ENCODE assay signal across 8 mouse cellular contexts in the genomic region with DNA sequence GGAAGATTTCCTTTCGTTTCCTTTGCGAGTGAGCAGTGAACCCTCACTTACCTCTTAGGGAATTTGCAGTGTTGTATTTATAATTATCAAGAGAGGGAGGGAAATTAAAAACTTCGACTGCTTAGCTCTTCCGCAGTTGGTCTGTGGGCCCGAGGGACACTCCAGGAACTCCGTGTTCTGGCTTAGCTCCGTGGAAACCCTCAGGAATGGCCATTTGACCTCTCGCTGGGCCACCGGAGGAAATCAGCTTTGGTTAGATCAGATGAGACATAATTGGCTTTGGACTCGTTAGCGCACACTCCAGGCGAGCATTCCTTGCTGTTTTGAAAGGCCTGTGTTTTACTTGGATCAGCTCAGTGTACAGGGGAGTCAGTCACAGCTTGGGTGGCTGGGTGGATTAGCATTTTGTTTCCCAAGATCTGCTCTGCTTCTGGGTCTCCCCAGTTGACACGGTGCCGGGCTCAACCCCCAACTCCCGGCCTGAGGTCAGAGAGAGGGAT.
A peak's percentile ranks its signal among the peaks of the same experiment; 100 is the strongest.
DNase-seq lines count a peak whose midpoint lies in the region; ATAC-seq lines count a peak whose summit lies in the region.

No protein-coding gene starts in this region.

- H3K4me3 ChIP-seq in embryonic facial prominence, embryonic 13.5 days, result peak overlapping the region; percentile 16; the same call in 1 of the 2 replicates
- H3K4me3 ChIP-seq in heart, embryonic 13.5 days, result peak overlapping the region; percentile 38
- peak overlapping the region; percentile 21 for H3K4me3 ChIP-seq in kidney, embryonic 16.5 days (ENCODE audit: low read length)
- H3K4me3 ChIP-seq in stomach, embryonic 16.5 days (replicated peaks; ENCODE audit: low read length), result peak overlapping the region; percentile 25; the same call in 1 of the 2 replicates

- H3K27ac ChIP-seq in embryonic facial prominence, embryonic 13.5 days, result no peak overlapping the region
- H3K27ac ChIP-seq in heart, embryonic 13.5 days (replicated peaks), result no peak overlapping the region
- peak overlapping the region; percentile 17 for H3K27ac ChIP-seq in kidney, embryonic 16.5 days (ENCODE audit: low read length)
- no peak overlapping the region for H3K27ac ChIP-seq in stomach, embryonic 16.5 days (ENCODE audit: low read length)

- intact Hi-C loops in left cerebral cortex, postnatal 14 days (cut with DNase I), result loop anchor here (2.0 to 10.0 kb wide), 4 partner anchors 89 to 582 kb away; no protein-coding TSS in a partner anchor

- H3K9ac ChIP-seq in embryonic facial prominence, embryonic 13.5 days, result no peak overlapping the region
- H3K9ac ChIP-seq in heart, embryonic 13.5 days, result peak overlapping the region; percentile 68
- peak overlapping the region; percentile 37; the same call in 1 of the 2 replicates for H3K9ac ChIP-seq in kidney, embryonic 16.5 days (replicated peaks; ENCODE audit: low read length)
- no peak overlapping the region for H3K9ac ChIP-seq in stomach, embryonic 16.5 days (ENCODE audit: low read length)

- H3K4me1 ChIP-seq in embryonic facial prominence, embryonic 13.5 days, result peaks cover 3% of the 10 kb centered on the region; the same call in 1 of the 2 replicates
- peaks cover 8% of the 10 kb centered on the region for H3K4me1 ChIP-seq in heart, embryonic 13.5 days
- peaks cover 16% of the 10 kb centered on the region for H3K4me1 ChIP-seq in kidney, embryonic 16.5 days (ENCODE audit: insufficient read depth, low read length)
- H3K4me1 ChIP-seq in stomach, embryonic 16.5 days (ENCODE audit: control insufficient read depth, insufficient read depth, low read length), result no peaks in the 10 kb centered on the region

- no peaks in the 10 kb centered on the region for H3K36me3 ChIP-seq in embryonic facial prominence, embryonic 13.5 days
- no peaks in the 10 kb centered on the region for H3K36me3 ChIP-seq in heart, embryonic 13.5 days
- no peaks in the 10 kb centered on the region for H3K36me3 ChIP-seq in kidney, embryonic 16.5 days (ENCODE audit: insufficient read depth, low read length)
- H3K36me3 ChIP-seq in stomach, embryonic 16.5 days (ENCODE audit: control insufficient read depth, insufficient read depth, low read length), result no peaks in the 10 kb centered on the region

- no peaks in the 10 kb centered on the region for H3K9me3 ChIP-seq in embryonic facial prominence, embryonic 13.5 days
- no peaks in the 10 kb centered on the region for H3K9me3 ChIP-seq in heart, embryonic 13.5 days
- H3K9me3 ChIP-seq in kidney, embryonic 16.5 days (ENCODE audit: low read length), result no peaks in the 10 kb centered on the region
- no peaks in the 10 kb centered on the region for H3K9me3 ChIP-seq in stomach, embryonic 16.5 days (replicated peaks; ENCODE audit: control insufficient read depth, low read length)

- H3K27me3 ChIP-seq in embryonic facial prominence, embryonic 13.5 days, result peaks cover 21% of the 10 kb centered on the region
- H3K27me3 ChIP-seq in heart, embryonic 13.5 days (replicated peaks), result no peaks in the 10 kb centered on the region
- no peaks in the 10 kb centered on the region for H3K27me3 ChIP-seq in kidney, embryonic 16.5 days (ENCODE audit: insufficient read depth, low read length)
- no peaks in the 10 kb centered on the region for H3K27me3 ChIP-seq in stomach, embryonic 16.5 days (ENCODE audit: control insufficient read depth, insufficient read depth, low read length)

- WGBS in embryonic facial prominence, embryonic 13.5 days, result 22% methylated on average over 15 of the region's 15 CpGs
- 23% methylated on average over 15 of the region's 15 CpGs for WGBS in heart, embryonic 13.5 days
- WGBS in kidney, embryonic 16.5 days, result 19% methylated on average over 15 of the region's 15 CpGs
- WGBS in stomach, embryonic 16.5 days, result 42% methylated on average over 15 of the region's 15 CpGs

- peak overlapping the region; percentile 48 for H3K4me2 ChIP-seq in embryonic facial prominence, embryonic 13.5 days
- H3K4me2 ChIP-seq in heart, embryonic 13.5 days, result peak overlapping the region; percentile 67
- H3K4me2 ChIP-seq in kidney, embryonic 16.5 days (replicated peaks; ENCODE audit: low read depth, low read length), result peak overlapping the region; percentile 49
- H3K4me2 ChIP-seq in stomach, embryonic 16.5 days (ENCODE audit: low read depth, low read length), result peak overlapping the region; percentile 42

- no peak for ATAC-seq in embryonic facial prominence, embryonic 13.5 days (ENCODE audit: insufficient number of reproducible peaks, insufficient read depth, low FRiP score, low TSS enrichment, low read depth)
- ATAC-seq in heart, embryonic 13.5 days (ENCODE audit: extremely low read depth, insufficient number of reproducible peaks, low FRiP score, low TSS enrichment), result no peak
- peak; percentile 59 for ATAC-seq in kidney, embryonic 16.5 days (ENCODE audit: low FRiP score, low TSS enrichment)
- no peak; the same call in 1 of the 2 replicates for ATAC-seq in stomach, embryonic 16.5 days (ENCODE audit: insufficient read depth, low FRiP score)

- peak; percentile 13 to 26 for DNase-seq in left cerebral cortex, postnatal 14 days (ENCODE audit: low spot score in 2 of 2)
- no peak for DNase-seq in left cerebral cortex, adult 8-10 months (ENCODE audit: low spot score in 2 of 2)
- DNase-seq in lung, postnatal 10 days, result peak; percentile 2
- DNase-seq in urinary bladder, postnatal 10 days (ENCODE audit: low spot score), result no peak

Comparison
In these comparisons a context has a peak if more than half of its experiments do, and no peak if none do; other contexts are left out.
1. DNase-seq: peak in left cerebral cortex, postnatal 14 days (2 of 2) and lung, postnatal 10 days (single experiment); none in left cerebral cortex, adult 8-10 months (0 of 2) and urinary bladder, postnatal 10 days (single experiment).
2. H3K9ac ChIP-seq: peak in heart, embryonic 13.5 days (single experiment) and kidney, embryonic 16.5 days (single experiment); none in embryonic facial prominence, embryonic 13.5 days (single experiment) and stomach, embryonic 16.5 days (single experiment).
3. Peak in every context shown above with its lines, with median percentiles within 50 percentile points of each other: H3K4me2 ChIP-seq and H3K4me3 ChIP-seq.